Mouse (Mus musculus) adrenal gland, adult 18-20 months (tissue): Measurements from ENCODE around the gene Atad3a. TPM values are rescaled to one million over a fixed set of nuclear protein-coding genes. Genes with fewer than 3 reads are reported as not detected.
"Not testable (repeated sequence)": the region's sequence is repeated elsewhere in the genome, so short reads cannot be mapped to it uniquely, and the experiment has no call there.

Experiments
- DNase-seq, 2 experiments: peaks; one replicate each; pipeline ENCODE4 v3.0.0; 2021 to 2022; ENCODE audit warnings: low spot score in 2 of 2
- total RNA-seq, 2 experiments: library from RNA; stranded (reverse); gene quantifications; 1 replicate in 1 of 2; 2 replicates in 1 of 2; pipeline ENCODE4 v1.2.3; 2021

Gene Atad3a
- total RNA-seq, 2 experiments from 2014 or later: 96.2 to 99.8 TPM

DNA sequence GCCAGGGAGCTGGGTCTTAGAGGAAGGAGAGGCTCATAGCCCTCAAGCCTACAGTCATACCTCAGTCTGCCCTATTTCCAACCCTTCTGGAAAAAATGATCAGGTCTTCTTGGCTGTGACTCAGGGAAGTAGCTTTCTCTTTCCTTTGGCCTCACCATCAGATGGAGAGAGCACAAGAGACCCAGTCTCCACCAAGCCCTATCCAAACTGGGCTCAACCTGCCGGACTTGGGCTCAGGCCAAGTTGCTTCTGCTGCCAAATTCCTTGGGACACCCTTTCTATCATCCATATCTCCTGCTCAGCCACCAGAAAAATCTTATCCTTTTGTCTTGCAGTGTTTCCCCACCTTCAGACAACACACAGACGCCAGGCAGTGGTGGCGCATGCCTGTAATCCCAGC lies 15.0 kb upstream of the Atad3a start:
- DNase-seq: peak in 1 of 2 experiments; percentile 39

DNA sequence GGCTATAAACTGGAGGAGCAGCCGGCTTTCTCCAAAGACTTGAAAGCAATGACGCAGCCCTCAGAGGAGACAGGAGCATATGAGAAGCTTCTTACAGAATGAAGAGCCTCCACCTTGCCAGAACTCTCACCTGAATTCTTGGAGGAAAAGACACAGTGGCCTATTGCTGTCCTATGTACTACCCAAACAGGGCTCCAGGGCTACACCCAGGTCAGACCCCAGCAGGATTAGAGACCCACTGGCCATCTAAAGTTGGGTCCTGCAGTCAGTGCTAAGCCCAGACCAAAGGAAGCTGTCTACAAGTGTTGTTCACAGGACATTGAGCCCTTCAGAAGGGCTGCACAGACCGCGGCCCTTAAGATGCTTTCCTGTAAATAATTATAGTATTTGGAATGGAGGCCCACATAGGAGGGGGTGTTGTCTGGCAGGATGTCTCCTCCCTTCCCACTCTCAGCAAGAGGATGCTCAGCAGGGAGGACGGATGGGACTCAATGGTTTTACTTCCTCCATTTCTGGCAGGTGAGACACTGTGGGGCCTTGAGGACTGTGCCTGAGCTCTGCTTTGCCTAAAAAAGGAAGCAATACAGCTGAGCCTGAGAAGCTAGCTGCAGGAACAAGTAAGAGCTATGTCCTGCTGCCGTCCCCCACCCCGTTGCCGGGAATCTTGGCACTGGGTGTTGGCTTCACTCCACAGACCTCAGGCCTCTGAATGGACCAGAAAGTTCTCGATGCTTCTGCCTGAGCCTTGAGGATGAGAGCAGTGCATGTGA lies 14.3 kb upstream of the Atad3a start:
- DNase-seq: peak in 1 of 2 experiments; percentile 33

DNA sequence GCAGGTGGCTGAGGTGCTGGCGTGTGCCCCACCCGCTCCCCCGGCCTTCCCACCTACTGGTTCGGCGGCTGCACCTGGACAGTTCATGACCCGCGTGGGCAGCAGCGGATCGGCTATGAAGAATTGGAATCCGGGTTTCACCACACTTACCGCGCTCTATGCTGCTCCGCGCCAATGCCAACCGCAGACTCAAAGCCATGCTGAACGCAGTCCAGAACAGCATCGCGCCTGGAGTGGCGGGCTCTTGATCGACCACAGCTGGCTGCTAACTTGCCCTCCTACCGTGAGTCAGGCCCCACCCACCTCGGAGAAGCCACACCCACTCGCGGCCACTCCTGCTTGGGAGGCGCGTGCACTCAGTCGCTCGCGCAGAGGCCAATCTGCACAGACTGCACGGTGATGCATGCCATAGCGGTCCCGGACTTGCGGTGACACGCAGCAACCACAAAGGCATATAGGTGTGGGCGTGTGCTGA lies 13.4 kb upstream of the Atad3a start, which contains the start of gene Vwa1:
TSS of gene Vwa1 (minus strand) at position 419 of the 475 bp plus-strand sequence.
- peak; percentile 86 to 88 for DNase-seq

DNA sequence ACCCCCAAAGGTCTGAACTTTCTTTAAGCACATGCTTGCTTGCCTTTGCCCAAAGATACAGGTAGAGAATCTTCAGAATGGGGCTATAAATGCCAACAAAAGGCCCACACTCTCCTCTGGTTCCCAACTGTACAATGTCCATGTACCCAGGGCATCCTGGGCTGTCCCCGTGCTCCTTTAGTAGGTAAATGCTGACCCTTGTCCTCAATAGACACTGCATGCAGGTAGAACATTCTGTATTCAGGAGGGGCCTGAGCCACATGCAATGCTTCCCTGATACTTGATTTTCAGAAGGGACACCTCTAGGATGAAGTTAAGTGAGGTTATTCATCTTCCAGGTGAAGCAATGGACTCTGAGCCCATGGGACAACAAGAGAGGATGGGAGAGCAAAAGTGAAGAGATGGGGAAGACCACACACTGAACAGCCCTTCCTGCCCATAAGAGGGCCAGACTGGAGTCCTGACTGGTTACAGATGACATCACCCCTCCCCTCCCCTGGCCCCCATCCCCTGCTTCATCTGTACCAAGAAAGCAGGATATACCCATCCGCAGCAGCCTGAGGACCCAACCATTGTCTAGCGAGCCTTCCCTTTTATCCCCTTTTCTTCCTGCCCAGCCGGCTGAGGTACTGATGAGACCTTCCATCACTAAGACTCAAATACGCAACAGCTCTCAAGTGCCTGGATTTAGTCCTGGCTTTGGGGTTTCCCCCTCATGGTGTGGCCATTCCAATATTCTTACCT lies 12.6 kb upstream of the Atad3a start:
- DNase-seq: no peak

DNA sequence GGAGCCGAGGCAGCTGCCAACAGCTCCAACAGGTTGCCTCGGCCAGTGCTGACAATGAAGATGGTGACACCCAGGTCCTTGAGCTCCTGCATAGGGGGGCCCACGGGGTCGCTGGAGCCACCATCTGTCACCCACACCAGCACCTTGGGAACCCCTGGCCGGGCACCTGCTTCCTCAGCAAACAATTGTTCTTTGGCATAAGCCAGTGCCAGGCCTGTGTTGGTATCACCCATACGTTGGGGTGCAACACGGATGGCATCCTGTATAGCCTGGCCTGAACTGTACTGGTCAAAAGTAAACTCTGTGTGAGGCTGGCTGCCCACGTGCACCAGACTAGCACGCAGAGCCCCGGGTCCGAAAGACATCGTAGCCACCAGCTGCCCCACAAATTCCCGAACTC lies 11.9 kb upstream of the Atad3a start:
- DNase-seq: peak in 1 of 2 experiments; percentile 21

DNA sequence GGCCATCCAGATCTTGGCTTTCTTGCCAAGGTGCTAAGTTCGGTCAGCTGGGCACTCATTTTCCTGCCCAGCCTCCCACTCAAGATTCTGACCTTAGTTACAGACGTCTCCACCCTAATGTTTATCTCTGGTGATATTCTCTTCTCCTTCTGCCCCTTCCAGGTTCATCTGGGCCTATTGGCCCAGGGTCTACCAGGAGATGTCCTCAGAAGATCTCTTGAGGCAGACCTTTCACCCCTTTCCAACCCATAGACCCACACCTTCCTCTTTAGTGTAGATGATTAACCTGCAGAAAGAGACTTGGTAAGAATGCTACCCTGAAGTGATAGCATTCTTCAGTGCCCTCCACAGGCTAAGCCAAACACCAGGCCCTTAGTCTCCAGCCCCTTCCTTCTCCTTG lies 10.8 kb upstream of the Atad3a start:
- DNase-seq: no peak

DNA sequence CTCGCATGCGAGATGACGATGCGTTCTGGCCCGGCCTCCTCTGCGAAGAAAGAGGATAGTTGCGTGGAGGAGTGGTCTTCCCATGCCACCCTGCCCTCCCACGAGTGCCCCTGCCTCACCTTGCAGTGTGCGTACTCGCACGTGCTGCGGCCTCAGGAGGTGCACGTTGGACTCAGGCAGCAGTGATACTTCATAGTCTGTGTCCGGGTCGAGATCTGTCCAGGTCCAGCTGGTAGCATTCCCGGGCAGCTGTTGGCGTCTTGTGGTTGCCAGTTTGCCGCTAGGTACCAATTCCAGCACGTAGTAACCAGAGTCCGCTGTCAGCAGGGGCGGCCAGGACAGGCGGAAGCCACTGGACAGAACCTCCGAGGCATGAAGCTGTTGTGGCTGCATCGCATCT lies 9.7 kb upstream of the Atad3a start:
- peak in 1 of 2 experiments; percentile 25 for DNase-seq

DNA sequence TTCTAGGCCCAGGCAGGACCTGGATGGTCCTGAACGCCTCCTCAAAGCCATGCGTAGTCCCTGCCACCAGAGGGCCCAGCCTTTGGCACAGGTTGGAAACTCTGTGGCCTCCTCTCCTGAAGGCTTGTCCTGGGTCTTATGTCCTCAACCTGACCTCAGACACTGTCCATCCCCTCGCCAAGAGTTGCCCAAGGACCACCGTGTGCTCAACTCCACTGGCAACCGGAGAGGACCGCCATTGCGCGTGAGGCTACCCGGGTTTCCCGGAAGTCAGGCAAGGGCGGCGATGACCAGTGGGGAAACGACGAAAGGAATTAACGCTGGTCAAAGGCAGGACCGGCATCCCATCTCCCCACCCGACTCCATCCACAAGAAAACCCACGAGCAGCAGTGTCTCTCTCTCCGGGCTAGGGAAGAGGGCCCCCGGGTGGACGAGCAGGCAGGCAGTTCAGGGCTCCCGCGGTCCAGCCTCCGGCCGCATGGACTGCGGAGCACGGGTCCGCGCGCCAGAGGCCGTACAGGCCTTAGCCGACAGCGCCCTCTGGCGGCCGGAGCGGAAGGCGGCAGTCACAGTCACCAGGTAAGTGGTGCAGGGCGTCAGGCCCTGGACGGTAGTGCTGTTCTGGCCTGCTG lies 9.1 kb upstream of the Atad3a start:
- DNase-seq: peak; percentile 96

DNA sequence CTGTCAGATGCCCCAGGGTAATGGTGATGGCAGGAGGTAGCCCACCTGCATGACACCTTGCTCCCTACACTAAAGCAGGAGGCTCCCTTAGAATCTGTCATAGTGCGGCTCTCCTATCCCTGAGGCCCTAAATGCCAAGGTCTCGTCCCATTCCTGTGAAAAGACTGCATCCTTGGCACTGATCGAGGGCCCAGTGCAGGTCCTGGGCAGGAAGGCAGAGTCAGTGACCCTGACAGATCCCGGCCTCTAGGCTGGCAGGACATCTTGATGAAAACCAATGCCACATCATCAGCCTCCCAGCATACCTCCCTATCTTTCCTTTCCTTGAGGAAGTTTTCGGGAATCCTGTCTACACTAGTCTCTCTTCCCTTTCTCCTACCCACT lies 8.6 kb upstream of the Atad3a start:
- DNase-seq: no peak

DNA sequence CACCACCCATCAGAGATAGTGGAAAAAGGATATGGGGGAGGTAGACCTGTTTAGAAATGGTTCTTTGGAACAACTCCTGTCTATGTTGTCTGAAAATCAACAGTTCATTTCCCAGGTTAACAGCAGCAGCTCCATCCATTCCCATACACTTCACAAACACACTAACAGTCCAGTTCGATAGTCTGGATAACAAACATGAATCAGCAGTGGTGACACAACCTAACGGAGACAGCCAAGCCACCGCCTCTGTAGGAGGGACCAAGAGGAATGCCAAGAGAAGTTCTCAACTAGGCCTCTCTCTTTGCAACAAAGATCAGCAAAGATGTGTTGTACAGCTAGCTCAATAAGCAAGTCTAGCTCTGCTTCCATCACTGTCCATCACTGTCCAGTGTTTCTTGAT lies 1.5 kb upstream of the Atad3a start:
- no peak for DNase-seq

DNA sequence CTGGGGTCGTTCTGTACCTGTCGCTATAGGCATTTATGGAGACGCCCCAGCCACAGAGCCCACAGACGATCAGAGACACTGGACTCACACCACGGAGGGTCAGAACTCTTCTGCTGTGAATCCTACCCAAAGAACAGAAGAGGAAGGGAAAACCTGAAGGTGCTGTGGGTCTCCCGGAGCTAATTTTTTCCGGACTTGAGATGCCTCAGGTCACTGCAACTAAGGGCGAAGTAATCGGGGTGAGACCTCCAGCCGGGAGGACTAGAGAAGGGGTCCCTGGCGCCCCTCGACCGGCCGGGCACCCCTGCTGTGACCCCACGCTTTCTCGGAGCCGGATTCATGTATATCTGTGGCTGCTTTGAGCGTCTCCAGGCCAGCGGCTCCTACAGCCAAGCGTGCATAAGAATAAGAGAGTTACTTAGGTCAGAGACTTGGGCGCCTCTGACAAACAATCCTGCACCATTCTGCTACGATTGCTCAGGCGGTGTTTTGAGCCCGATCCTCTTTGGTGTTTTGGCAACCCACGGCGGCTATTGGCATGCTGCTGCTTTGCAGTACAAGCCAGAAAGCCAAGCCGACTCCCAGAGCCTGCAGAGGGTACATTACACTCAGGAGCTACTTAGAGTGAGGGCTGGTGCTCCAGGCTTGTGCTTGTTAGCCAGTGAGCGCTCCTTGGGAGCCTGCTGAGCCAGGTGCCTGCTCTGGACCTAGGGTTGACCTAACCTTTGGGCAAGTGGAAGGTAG lies 635 bp upstream of the Atad3a start:
- DNase-seq: no peak

DNA sequence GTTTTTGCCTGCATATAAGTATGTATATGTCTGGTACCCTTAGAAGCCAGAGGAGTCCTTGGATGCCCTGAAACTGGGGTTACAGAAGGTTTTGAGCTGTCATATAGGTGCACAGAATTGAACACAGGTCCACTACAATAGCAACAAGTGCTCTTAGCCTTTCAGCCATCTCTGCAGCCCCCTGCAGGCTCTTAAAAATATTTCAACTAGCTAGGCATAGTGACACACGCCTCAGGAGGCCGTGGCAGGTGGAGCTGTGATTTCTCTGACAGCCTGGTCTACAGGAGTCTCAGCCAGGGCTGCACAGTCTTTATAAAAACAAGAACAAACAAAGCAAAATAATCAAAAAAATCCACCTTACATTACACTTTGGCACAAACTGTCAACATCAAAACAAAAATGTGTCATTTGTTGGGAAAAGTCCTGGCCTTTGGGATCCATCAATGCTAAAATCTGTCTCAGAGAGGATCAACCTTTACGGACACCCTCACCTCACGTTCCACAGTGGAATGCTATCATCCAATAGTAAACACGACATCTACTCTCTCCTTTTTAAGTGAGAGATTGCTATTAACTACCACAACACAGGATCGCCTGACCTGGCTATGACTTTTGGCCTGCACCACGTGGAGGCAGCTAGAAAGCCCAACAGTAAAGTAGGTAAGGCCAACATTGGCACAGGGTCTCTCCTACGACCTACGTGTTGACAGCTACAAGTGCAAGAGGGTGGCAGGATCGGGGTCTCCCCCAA lies 856 bp downstream of the Atad3a start:
- DNase-seq: no peak

DNA sequence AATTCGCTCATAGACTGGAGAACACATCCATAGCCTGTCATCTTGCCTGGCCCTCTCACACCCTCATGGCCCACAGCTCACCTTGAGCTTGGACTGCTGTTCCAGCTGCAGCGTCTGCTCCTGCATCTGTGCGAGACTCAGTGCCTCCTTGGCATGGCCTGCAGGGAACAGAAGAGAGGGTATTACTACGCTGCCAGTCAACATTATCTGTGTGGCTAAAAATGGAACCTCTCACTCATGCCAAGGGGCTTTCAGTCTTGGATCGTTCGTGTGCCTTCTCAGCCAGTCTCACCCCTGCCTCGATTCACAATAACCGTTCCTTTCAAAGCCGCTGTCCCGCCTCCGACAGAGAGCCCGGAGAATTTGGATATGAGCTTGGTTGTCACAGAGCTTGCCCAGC lies 3.9 kb downstream of the Atad3a start:
- DNase-seq: no peak

DNA sequence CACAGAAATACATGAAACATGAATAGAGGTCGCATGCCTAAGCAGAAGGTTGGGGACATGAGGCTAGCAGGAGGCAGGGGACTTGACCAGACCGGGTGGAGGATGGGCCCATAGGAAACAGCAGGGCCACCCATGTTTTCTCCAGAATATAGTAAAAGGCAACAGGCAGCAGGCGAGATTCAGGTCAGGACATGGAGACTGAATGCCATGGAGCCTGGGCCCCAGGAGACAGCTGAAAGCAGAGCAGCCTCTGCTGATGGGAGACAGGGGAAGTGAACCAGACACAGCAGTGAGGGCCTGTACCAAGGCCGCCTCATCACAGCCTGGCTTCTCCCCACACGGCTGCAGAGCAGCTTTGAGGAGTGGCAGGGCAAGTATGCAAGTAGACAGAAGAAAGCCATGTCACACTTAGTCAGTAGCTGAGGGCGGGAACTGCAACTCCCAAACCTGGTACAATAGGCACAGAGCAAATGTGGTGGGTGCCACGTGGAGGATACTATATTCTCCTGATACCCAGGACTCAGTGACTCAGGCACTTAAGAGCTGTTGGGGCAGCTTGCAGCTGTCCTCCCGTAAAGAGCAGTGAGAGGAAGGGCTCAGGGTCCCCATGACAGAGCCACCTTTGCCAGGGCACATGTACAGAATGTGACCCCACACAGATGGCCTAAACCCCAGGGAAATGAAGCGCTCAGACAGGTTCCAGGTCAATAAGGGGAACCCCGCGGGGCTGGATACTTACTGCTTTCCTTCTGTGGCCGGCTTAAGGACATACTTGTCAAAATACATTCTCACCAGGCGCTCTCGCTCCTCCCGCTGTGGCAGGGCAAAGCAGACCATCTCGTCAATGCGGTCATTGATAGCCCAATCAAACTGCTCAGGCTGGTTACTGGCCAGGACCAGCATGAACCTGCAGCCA lies 14.1 kb downstream of the Atad3a start:
- no peak for DNase-seq

DNA sequence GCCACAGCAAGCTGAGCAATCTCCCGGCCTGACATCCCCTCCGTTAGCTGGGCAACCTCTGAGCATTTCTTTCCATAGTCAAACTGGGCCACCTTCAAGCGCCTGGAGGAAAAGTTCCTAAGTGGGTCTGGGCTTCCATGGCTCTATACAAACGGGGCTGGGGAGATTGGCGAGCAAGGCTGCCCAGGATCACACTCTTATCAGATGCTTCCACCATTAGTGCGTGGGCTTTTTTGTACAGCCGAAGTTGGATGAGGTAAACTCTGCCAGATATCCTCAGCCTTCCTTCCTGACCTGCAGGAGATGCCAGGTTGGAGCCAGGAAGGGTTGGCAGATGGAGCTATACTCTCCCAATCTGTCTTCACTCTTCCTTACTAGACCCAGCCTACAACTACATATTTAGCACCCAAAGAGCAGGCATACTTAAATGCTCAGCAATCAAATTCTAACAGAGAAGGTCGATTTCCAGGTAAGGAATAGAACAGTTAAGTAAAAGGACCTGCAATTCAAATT lies 14.8 kb downstream of the Atad3a start:
- no peak for DNase-seq

DNA sequence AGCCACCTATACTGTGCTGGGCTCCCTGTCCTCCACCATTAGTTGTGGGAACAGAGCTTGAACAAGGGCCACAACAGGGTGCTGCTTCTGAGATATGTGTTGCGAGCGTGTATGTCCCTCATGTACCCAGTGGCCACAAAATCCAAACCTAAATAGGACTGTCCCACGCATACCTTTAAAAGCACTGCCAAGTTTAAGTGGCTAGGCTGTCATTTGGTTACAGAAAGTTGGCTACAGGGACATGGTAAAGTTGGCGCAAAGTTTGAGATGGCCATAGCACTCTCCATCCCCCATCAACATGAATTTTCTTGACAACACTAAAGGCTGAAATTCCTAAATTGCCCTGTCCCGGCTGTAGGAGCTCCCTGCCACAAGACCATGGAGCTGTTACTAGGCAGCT lies 15.8 kb downstream of the Atad3a start:
- DNase-seq: no peak

DNA sequence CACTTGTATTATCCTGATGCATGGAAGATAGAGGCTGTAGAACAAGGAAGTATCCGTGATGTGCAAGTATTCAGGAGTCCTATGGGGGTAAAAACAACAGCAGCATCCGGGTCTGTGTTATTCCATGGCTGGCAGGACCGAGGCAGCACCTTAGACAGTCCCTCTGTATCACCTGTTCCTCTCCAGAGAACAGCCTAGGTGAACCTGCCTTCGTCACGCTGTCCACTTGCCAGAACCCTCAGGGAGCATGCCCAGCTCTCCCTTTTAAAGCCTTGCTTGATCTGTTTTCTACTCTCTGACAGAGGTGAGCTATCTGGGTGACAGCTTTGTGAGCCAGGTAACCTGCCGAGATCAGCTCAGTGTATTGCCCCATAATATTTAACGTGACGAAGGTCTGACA lies 16.4 kb downstream of the Atad3a start:
- DNase-seq: no peak

DNA sequence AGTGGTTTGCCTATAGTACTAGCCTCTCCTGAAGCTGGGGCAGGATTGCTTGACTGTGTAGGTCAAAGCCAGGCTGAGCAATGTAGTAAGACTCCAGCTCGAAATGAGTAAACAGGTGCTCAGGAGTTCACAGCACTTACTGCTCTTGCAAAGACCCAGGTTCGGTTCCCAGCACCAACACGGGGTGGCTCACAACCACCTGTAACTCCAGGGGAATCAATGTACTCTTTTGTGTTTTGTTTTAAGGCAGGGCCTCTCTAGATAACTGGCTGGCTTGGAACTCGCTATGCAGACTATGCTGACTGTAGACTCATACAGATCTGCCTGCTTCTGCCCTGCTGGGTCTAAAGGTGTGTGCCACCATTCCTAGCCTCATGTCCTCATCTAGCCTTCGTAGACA lies 18.2 kb downstream of the Atad3a start:
- DNase-seq: no peak

DNA sequence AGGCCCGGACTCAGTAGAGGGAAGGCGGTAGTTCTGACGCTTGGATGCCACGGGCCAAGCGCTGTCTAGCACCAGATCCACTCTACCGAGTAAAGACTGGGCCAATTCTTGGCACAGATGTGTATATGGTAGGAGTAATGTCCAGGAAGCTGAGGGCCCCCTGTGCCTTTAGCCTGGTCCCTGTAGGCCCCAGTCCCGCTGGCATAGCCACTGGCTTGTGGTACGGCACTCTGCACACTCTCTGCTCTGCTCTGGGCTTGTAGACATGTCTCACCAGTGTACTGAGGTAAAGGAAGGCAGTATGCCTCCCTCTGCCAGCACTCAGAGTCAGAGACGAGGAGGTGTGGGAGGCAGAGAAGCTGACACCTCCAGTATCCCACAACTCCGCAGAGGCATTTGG lies 20.2 kb downstream of the Atad3a start:
- DNase-seq: not testable (repeated sequence)
